Comparison of ENCODE assay signal across 26 mouse cellular contexts in the genomic region with DNA sequence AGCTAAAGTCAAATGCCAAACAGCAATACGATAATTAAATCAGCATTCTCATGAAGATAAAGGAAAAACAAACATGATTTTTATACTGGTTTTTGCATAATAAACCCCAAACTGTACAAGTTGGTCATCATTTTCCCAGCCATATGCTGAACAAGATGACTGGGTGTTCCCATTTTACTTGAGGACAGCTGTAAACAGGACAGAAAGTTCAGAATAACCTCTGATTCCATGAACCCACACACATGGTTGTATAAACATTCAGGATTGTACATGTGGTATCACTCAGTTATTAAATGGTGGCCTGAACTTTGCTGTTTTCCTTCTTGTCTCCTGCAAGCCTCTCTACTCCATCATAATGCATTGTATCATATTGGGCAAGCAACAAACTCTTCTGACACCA.
"Had no signal": no experiment of that assay in that cellular context is flagged by ENCODE, and none has a peak within 500 bp of the region (broad histone marks: within the 10 kb centered on the region; RNA-seq: fewer than 3 reads in every experiment).

No protein-coding gene starts in this region.

- H3K9me3 ChIP-seq: heart, embryonic 10.5 days; heart, embryonic 12.5 days; hindbrain, embryonic 10.5 days; hindbrain, embryonic 12.5 days; intestine, embryonic 15.5 days; limb, embryonic 10.5 days; limb, embryonic 12.5 days; liver, embryonic 13.5 days; liver, embryonic 15.5 days had no signal

- H3K27me3 ChIP-seq: heart, embryonic 12.5 days; hindbrain, embryonic 12.5 days; intestine, embryonic 15.5 days; limb, embryonic 12.5 days; liver, embryonic 13.5 days; liver, embryonic 15.5 days had no signal

- H3K36me3 ChIP-seq: heart, embryonic 10.5 days; heart, embryonic 12.5 days; hindbrain, embryonic 10.5 days; hindbrain, embryonic 12.5 days; intestine, embryonic 15.5 days; limb, embryonic 10.5 days; limb, embryonic 12.5 days; liver, embryonic 13.5 days; liver, embryonic 15.5 days had no signal

- H3K4me2 ChIP-seq: heart, embryonic 12.5 days; hindbrain, embryonic 12.5 days; hindbrain, embryonic 14.5 days; intestine, embryonic 15.5 days; limb, embryonic 12.5 days; liver, embryonic 11.5 days; liver, embryonic 13.5 days; liver, embryonic 15.5 days had no signal

- H3K27ac ChIP-seq: gastrocnemius, adult 2 months; heart, embryonic 10.5 days; hindbrain, embryonic 10.5 days; hindbrain, embryonic 12.5 days; hindbrain, embryonic 14.5 days; intestine, embryonic 15.5 days; layer of hippocampus, adult 2 months; left cerebral cortex, adult 2 months; limb, embryonic 10.5 days; limb, embryonic 12.5 days; liver, embryonic 13.5 days; liver, embryonic 15.5 days had no signal

- H3K9ac ChIP-seq: heart, embryonic 12.5 days; hindbrain, embryonic 12.5 days; hindbrain, embryonic 14.5 days; intestine, embryonic 15.5 days; limb, embryonic 12.5 days; liver, embryonic 13.5 days; liver, embryonic 15.5 days had no signal

- ATAC-seq: hindbrain, embryonic 16.5 days; inflammation-experienced regulatory T-cells, adult 6 months; intestine, embryonic 15.5 days; intestine, postnatal 0 days had no signal

- H3K4me1 ChIP-seq: heart, embryonic 10.5 days; heart, embryonic 12.5 days; hindbrain, embryonic 10.5 days; hindbrain, embryonic 12.5 days; intestine, embryonic 15.5 days; limb, embryonic 10.5 days; limb, embryonic 12.5 days; liver, embryonic 13.5 days; liver, embryonic 15.5 days had no signal

- DNase-seq: gastrocnemius, adult 2 months; gastrocnemius, postnatal 10 days; gastrocnemius, postnatal 25 days; heart, adult 18-20 months; heart, postnatal 10 days; heart, postnatal 4 days; kidney, adult 2 months; kidney, postnatal 10 days; kidney, postnatal 4 days; liver; liver, embryonic 13.5 days had no signal

- H3K4me3 ChIP-seq: gastrocnemius, adult 2 months; heart, embryonic 10.5 days; heart, embryonic 12.5 days; hindbrain, embryonic 10.5 days; hindbrain, embryonic 12.5 days; intestine, embryonic 15.5 days; layer of hippocampus, adult 2 months; left cerebral cortex, adult 2 months; limb, embryonic 10.5 days; limb, embryonic 12.5 days; liver, embryonic 13.5 days; liver, embryonic 15.5 days had no signal
